Mouse (Mus musculus) myocyte (in vitro differentiated cells): Measurements from ENCODE around the gene Cdkl4.

Experiments used
- E2F4 ChIP-seq: IDR thresholded peaks from one replicate; pipeline ENCODE4 v1.6.1; 2011; ENCODE audit warnings: mild to moderate bottlenecking, control low read depth, moderate library complexity; ENCODE audit not compliant: insufficient read depth
- MAX ChIP-seq: IDR thresholded peaks from one replicate; pipeline ENCODE4 v1.6.1; 2011; ENCODE audit warnings: low read depth, mild to moderate bottlenecking, control low read depth
- MYOD1 ChIP-seq, 3 experiments: IDR thresholded peaks; one replicate each; pipeline ENCODE4 v1.6.1; 2011; ENCODE audit warnings: control low read depth in 2 of 3, low read depth in 2 of 3, mild to moderate bottlenecking in 2 of 3, moderate library complexity in 1 of 3; ENCODE audit not compliant: insufficient read length in 2 of 3, control insufficient read depth in 1 of 3
- MYOG ChIP-seq, 3 experiments: IDR thresholded peaks; one replicate each; pipeline ENCODE4 v1.6.1; 2011; ENCODE audit warnings: control low read depth in 2 of 3, low read depth in 2 of 3, mild to moderate bottlenecking in 2 of 3; ENCODE audit not compliant: insufficient read length in 2 of 3, control insufficient read depth in 1 of 3, insufficient read depth in 1 of 3
- POLR2A ChIP-seq: IDR thresholded peaks from one replicate; pipeline ENCODE4 v1.6.1; 2011; ENCODE audit warnings: low read depth, mild to moderate bottlenecking, control low read depth, moderate library complexity; ENCODE audit not compliant: insufficient read length
- POLR2AphosphoS2 ChIP-seq: IDR thresholded peaks from one replicate; pipeline ENCODE4 v1.6.1; 2011; ENCODE audit warnings: low read depth, control low read depth; ENCODE audit not compliant: insufficient read length
- REST ChIP-seq: IDR thresholded peaks from one replicate; pipeline ENCODE4 v1.6.1; 2011; ENCODE audit warnings: mild to moderate bottlenecking, control low read depth, moderate library complexity; ENCODE audit not compliant: insufficient read depth, insufficient read length
- TCF12 ChIP-seq: IDR thresholded peaks from one replicate; pipeline ENCODE4 v1.6.1; 2011; ENCODE audit warnings: mild to moderate bottlenecking, control low read depth; ENCODE audit not compliant: poor library complexity, insufficient read depth, severe bottlenecking
- TCF3 ChIP-seq: IDR thresholded peaks from one replicate; pipeline ENCODE4 v1.6.1; 2011; ENCODE audit warnings: low read depth, control low read depth; ENCODE audit not compliant: insufficient read length
- USF1 ChIP-seq: IDR thresholded peaks from one replicate; pipeline ENCODE4 v1.6.1; 2011; ENCODE audit warnings: low read depth, mild to moderate bottlenecking, control low read depth, moderate library complexity

- TF ChIP-seq POLR2A, result no peak
- TF ChIP-seq POLR2AphosphoS2, result no peak
- no peak for TF ChIP-seq MAX
- no peak for TF ChIP-seq MYOD1 (IDR thresholded peaks at IDR 0.05; ENCODE audit: control insufficient read depth in 1 of 3, insufficient read length in 2 of 3, low read depth in 2 of 3)
- TF ChIP-seq E2F4, result no peak
- no peak for TF ChIP-seq TCF3
- TF ChIP-seq MYOG (IDR thresholded peaks at IDR 0.05; ENCODE audit: control insufficient read depth in 1 of 3, insufficient read depth in 1 of 3, insufficient read length in 2 of 3, low read depth in 2 of 3), result no peak
- TF ChIP-seq TCF12, result no peak
- TF ChIP-seq USF1, result no peak
- TF ChIP-seq REST, result no peak
Measured at GRCm38 (mm10) chr17:80490166-80490565, 87.4 kb downstream of the Cdkl4 start.
